Mouse (Mus musculus) embryonic facial prominence, embryonic 14.5 days (tissue): ENCODE results near the gene Gsta3. TPM values are rescaled to one million over a fixed set of nuclear protein-coding genes. Genes with fewer than 3 reads are reported as not detected.

Experiments used
- ATAC-seq: fragments of 200-750 bp; cut with Nextera tagmentation; 2 replicates; pipeline ENCODE4 v1.8.0; 2017; ENCODE audit warnings: low read depth, moderate number of reproducible peaks, moderate TSS enrichment
- DNase-seq: peaks from one replicate; pipeline ENCODE4 v3.0.0-alpha.2; 2015; ENCODE audit warnings: low spot score
- H3K27ac ChIP-seq: fragments of 300-500 bp; sonication (generic); replicated peaks from 2 replicates; pipeline ENCODE4 v1.5.1; 2014; ENCODE audit warnings: low read depth, mild to moderate bottlenecking, low read length, moderate library complexity
- H3K27me3 ChIP-seq: fragments of 300-500 bp; sonication (generic); replicated peaks from 2 replicates; pipeline ENCODE4 v1.6.1; 2014; ENCODE audit warnings: low read length; ENCODE audit not compliant: control insufficient read depth, insufficient read depth
- H3K36me3 ChIP-seq: fragments of 300-500 bp; sonication (generic); 2 replicates; pipeline ENCODE4 v1.6.1; 2014; ENCODE audit warnings: low read length, mixed read lengths; ENCODE audit not compliant: control insufficient read depth, insufficient read depth
- H3K4me1 ChIP-seq: fragments of 300-500 bp; sonication (generic); 2 replicates; pipeline ENCODE4 v1.6.1; 2014; ENCODE audit warnings: antibody characterized with exemption, low read length; ENCODE audit not compliant: control insufficient read depth, insufficient read depth
- H3K4me2 ChIP-seq: fragments of 300-500 bp; sonication (generic); 2 replicates; pipeline ENCODE4 v1.6.1; 2014; ENCODE audit warnings: low read depth, mild to moderate bottlenecking, low read length, moderate library complexity, mixed read lengths
- H3K4me3 ChIP-seq: fragments of 300-500 bp; sonication (generic); 2 replicates; pipeline ENCODE4 v1.5.1; 2014; ENCODE audit warnings: low read depth, mild to moderate bottlenecking, low read length
- H3K9ac ChIP-seq: fragments of 300-500 bp; sonication (generic); 2 replicates; pipeline ENCODE4 v1.6.1; 2014; ENCODE audit warnings: low read depth, mild to moderate bottlenecking, low read length, moderate library complexity, mixed read lengths
- H3K9me3 ChIP-seq: fragments of 300-500 bp; sonication (generic); 2 replicates; pipeline ENCODE4 v1.6.1; 2016; ENCODE audit warnings: low read length; ENCODE audit not compliant: control insufficient read depth
- WGBS: fragments of 180-500 bp; shearing (Covaris S2); extraction: QIAGEN DNeasy Blood & Tissue Kit; methylation state at CpG from one replicate; pipeline ENCODE4 v1.1.7; 2014; 5-methylcytosine and 5-hydroxymethylcytosine counted together
- polyA plus RNA-seq: library from polyadenylated mRNA; unstranded; fragments of >200 nt; fragmentation: Nextera tagmentation; extraction: Ambion mirVana; gene quantifications from 2 replicates; pipeline ENCODE4 v1.2.1, GENCODE M21; 2014

Gsta3 gene
- polyA plus RNA-seq, 1 experiment from 2014 or later, result 4.4 TPM

GRCm38 (mm10) chr1:21248560-21249390, 8.4 kb downstream of the Gsta3 start:
- Histone ChIP-seq H3K36me3 (no peaks in the 10 kb centered on the region), H3K4me2 (no peak overlapping the region), H3K9ac (no peak overlapping the region), H3K27ac (no peak overlapping the region), H3K4me3 (no peak overlapping the region), H3K27me3 (no peaks in the 10 kb centered on the region), H3K4me1 (no peaks in the 10 kb centered on the region), H3K9me3 (no peaks in the 10 kb centered on the region)
- no peak for ATAC-seq
- no peak for DNase-seq
- 84% methylated on average over 9 of the region's 9 CpGs for WGBS

- Histone ChIP-seq H3K9me3 (no peaks in the 10 kb centered on the region), H3K27ac (no peak overlapping the region), H3K9ac (no peak overlapping the region), H3K36me3 (no peaks in the 10 kb centered on the region), H3K4me1 (no peaks in the 10 kb centered on the region), H3K4me2 (no peak overlapping the region), H3K4me3 (no peak overlapping the region), H3K27me3 (no peaks in the 10 kb centered on the region)
- ATAC-seq (no peak), DNase-seq (no peak)
- WGBS, result 71% methylated on average over 6 of the region's 6 CpGs
Measured at GRCm38 (mm10) chr1:21251661-21252060, 11.3 kb downstream of the Gsta3 start.

- Histone ChIP-seq H3K9ac (no peak overlapping the region), H3K4me3 (no peak overlapping the region), H3K4me2 (no peak overlapping the region), H3K9me3 (no peaks in the 10 kb centered on the region), H3K27ac (no peak overlapping the region), H3K4me1 (no peaks in the 10 kb centered on the region), H3K27me3 (no peaks in the 10 kb centered on the region), H3K36me3 (no peaks in the 10 kb centered on the region)
- ATAC-seq (no peak), DNase-seq (no peak)
- 60% methylated on average over 10 of the region's 10 CpGs for WGBS
Measured at GRCm38 (mm10) chr1:21252566-21253302, 12.3 kb downstream of the Gsta3 start.

GRCm38 (mm10) chr1:21253303-21253650, 12.9 kb downstream of the Gsta3 start:
- DNase-seq, result no peak
- Histone ChIP-seq H3K27me3 (no peaks in the 10 kb centered on the region), H3K36me3 (no peaks in the 10 kb centered on the region), H3K4me3 (no peak overlapping the region), H3K4me2 (no peak overlapping the region), H3K4me1 (no peaks in the 10 kb centered on the region), H3K27ac (no peak overlapping the region), H3K9ac (no peak overlapping the region), H3K9me3 (no peaks in the 10 kb centered on the region)
- 86% methylated on average over 1 of the region's 1 CpGs for WGBS
- no peak for ATAC-seq

GRCm38 (mm10) chr1:21253856-21254255, 13.5 kb downstream of the Gsta3 start:
- Histone ChIP-seq H3K4me3 (no peak overlapping the region), H3K9me3 (no peaks in the 10 kb centered on the region), H3K36me3 (no peaks in the 10 kb centered on the region), H3K4me1 (no peaks in the 10 kb centered on the region), H3K27me3 (no peaks in the 10 kb centered on the region), H3K4me2 (no peak overlapping the region), H3K9ac (no peak overlapping the region), H3K27ac (no peak overlapping the region)
- DNase-seq, result no peak
- WGBS, result 71% methylated on average over 4 of the region's 4 CpGs
- no peak for ATAC-seq

- ATAC-seq (no peak), DNase-seq (no peak)
- no peaks in the 10 kb centered on the region for H3K4me1 ChIP-seq
- no peak overlapping the region for H3K27ac ChIP-seq
- no peak overlapping the region for H3K4me2 ChIP-seq
- H3K9me3 ChIP-seq, result no peaks in the 10 kb centered on the region
- H3K9ac ChIP-seq, result no peak overlapping the region
- H3K36me3 ChIP-seq, result no peaks in the 10 kb centered on the region
- 86% methylated on average over 7 of the region's 7 CpGs for WGBS
- no peaks in the 10 kb centered on the region for H3K27me3 ChIP-seq
- H3K4me3 ChIP-seq, result no peak overlapping the region
Measured at GRCm38 (mm10) chr1:21255625-21256345, 15.4 kb downstream of the Gsta3 start.

GRCm38 (mm10) chr1:21256391-21256790, 16.0 kb downstream of the Gsta3 start:
- no peaks in the 10 kb centered on the region for H3K4me1 ChIP-seq

GRCm38 (mm10) chr1:21256871-21257270, 16.5 kb downstream of the Gsta3 start:
- Histone ChIP-seq H3K27ac (no peak overlapping the region), H3K9me3 (no peaks in the 10 kb centered on the region), H3K36me3 (no peaks in the 10 kb centered on the region), H3K4me1 (no peaks in the 10 kb centered on the region), H3K4me2 (no peak overlapping the region), H3K9ac (no peak overlapping the region), H3K4me3 (no peak overlapping the region), H3K27me3 (no peaks in the 10 kb centered on the region)
- DNase-seq (no peak), ATAC-seq (no peak)
- 75% methylated on average over 5 of the region's 5 CpGs for WGBS

More at GRCm38 (mm10) chr1:21256391-21256790, 16.0 kb downstream of the Gsta3 start:
- 50% methylated on average over 3 of the region's 3 CpGs for WGBS
- ATAC-seq, result no peak
- Histone ChIP-seq H3K27ac (no peak overlapping the region), H3K9ac (no peak overlapping the region), H3K4me3 (no peak overlapping the region), H3K4me2 (no peak overlapping the region), H3K27me3 (no peaks in the 10 kb centered on the region), H3K36me3 (no peaks in the 10 kb centered on the region), H3K9me3 (no peaks in the 10 kb centered on the region)
- no peak for DNase-seq
